Mouse (Mus musculus): ENCODE measurements around the gene Rbpj.

Gene Rbpj

DNA sequence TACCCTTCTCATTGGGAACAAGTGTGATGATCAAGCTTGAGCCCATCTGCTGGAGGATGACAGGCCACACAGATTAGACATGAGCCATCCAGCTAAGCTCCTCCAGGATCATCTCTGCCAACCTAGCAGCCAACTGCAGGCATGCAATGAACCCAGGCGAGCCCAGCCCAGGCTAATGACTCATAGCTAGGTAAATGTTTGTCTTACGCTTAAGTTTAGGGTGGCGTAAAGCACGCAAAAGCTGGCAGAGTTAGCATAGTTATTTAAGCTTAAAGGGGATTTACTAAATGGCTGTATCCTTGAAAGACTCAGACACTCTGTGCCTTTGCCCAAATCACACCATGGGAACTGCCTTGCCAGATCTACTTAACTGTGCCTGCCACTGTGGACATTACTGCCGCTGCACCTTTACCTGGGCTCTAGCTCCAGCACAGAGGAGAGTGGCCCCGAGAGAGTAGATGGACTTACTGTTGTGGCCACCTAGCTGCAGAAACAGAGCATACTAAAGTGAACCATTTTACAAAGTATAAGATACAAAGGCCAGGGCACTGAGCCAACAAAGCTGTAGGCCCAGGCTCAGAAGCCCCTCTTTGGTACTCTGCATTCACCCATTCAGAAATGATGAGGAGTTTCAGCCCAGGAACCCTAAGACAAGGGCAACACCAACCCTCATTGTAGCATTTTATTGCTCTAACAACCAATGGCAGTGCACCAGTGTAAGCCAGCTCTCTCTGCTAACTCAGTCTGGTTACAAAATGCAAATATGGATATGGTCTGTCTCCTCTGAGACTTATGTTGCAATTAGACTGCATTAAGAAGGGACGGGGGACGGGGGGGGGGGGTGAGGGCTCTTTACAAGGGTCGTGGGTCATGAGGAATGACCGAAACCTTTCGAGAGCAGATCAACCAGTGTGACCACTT, 2.6 kb upstream of the Rbpj start:
- CTCF ChIA-PET, result interaction anchor here in 2 of 4 experiments (0.5 to 0.6 kb wide), 2 partner anchors 23 to 40 kb away, joined by 3 to 4 read pairs; no protein-coding TSS in a partner anchor
- POLR2A ChIA-PET, result interaction anchor here in 3 of 4 experiments (0.5 to 3.1 kb wide), 10 partner anchors 8 to 208 kb away, joined by 3 to 8 read pairs (median 3); no protein-coding TSS in a partner anchor

DNA sequence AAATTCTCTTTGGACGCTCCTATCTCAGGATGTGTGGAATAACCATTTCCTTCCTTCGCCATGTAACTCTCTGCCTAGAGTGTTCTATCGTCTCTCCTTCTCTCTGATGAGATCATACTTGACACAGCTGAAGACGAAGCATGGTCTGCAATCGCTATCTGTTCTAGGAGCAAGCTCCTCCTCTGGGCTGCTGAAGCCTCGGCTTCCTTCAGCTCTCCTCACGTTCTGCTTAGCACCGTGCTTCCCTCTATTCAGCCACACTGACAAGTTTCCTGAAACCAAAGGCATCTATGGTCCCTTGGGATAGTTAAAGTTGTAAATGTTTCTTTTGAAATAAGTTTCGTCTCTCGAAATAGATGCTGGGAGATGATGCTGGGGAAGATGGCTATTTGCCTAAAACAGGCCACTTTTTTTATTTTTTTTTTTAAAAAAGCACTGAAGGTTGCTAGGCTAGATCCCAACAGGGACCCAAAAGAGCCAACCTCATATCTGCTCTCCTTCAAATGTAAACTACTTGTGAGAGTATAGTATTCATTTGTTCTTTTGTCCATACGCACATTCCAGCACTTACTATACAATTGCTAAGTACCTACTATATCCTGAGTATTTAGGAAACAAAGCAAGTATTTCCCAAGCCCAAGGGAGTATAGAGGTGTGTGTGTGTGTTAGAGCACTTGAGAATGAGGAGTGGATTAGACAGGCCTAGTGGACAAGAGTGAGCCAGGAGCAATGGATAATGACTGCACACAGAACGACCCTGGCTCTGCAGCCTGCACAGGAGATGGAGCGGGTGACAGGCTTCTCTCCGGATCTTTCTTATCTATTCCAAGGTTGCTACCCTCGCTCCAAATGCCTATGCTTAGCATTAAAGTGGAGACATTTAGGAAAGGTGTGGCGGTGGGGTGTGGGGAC, 726 bp downstream of the Rbpj start:
- ChIA-PET CTCF (no interaction called here), POLR2A (interaction anchor here (0.6 to 2.7 kb wide), 17 partner anchors 15 to 205 kb away, joined by 3 to 17 read pairs (median 3); no protein-coding TSS in a partner anchor)

DNA sequence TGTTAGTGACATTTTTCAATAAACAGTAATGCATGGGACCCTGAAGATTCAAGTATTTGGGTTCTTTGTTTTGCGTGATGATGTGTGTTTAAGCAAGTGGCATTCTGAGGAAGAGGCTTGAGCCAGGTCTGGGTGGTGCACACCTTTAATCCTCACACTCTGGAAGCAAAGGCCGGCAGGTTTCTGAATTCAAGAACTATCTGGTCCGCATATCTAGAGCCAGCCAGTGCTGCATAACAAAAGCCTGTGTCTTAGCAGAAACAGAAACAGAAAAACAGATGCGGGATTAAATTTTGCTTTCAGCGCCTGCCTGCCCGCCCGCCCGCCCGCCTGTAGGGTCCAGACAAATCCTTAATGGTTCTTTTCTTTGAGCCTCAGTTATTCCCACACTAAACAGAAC, 1.6 kb downstream of the Rbpj start:
- POLR2A ChIA-PET, result interaction anchor here in 2 of 4 experiments (1.2 to 1.5 kb wide), 2 partner anchors 42 to 84 kb away, joined by 3 read pairs; no protein-coding TSS in a partner anchor

DNA sequence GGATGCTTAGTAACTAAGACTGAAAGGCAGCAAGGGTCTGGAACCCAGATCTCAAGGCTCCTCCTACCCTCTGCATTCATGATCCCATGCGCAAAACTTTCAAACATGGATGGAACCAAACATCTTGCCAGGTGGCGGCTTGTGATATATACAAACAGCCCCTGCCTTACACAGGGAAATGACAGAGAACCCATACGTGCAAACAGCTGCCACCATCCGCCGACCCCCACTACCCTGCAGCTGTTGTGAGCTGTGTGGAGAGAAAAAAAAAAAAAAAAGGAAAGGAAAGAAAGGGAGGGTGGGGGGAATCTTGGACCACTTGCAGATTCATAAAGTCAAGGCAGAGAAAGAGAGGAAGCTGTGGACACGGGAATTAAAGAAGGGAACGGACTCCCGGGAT, 2.4 kb downstream of the Rbpj start:
- ChIA-PET CTCF (no interaction called here), POLR2A (interaction anchor here (0.6 to 7.0 kb wide), 10 partner anchors 16 to 89 kb away, joined by 3 to 58 read pairs (median 8); no protein-coding TSS in a partner anchor)

More for the DNA sequence above, 1.6 kb downstream of the Rbpj start:
- CTCF ChIA-PET, result no interaction called here

DNA sequence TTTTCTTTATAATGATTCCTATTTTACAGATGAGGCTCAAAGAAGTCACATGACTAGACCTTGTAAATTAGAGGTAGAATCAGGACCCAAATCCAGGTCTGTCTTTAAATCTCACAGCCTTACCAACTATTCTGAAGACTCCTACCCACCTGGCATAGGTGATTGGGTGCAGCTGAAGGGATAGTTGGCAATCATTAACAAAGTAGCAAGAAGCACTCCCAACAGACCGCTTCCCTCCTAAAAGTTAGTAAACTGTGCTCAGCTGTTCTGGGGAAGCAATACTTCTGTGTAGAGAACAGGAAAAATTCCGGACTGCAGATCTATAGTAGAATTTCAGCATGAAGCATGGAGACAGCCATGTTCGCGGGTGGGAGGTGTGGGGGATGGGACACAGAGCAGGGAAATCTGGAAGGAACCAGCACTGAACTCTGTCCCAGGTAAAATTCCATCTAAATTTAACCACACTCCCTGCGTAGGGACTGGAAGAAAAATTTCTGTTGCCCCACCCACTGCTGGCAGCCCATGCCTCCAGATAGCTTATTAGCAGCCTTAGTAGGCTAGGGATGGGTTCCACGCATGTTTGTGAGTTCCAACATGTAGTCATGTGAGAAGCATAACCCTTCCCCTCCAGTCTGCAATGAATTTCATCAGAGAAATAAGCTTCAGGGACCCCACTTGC, 3.3 kb downstream of the Rbpj start:
- POLR2A ChIA-PET, result interaction anchor here (0.6 to 7.0 kb wide), 47 partner anchors 8 to 202 kb away, joined by 3 to 58 read pairs (median 5); no protein-coding TSS in a partner anchor
- CTCF ChIA-PET, result interaction anchor here in 2 of 4 experiments (0.5 to 1.7 kb wide), 3 partner anchors 37 to 723 kb away, joined by 3 to 6 read pairs (median 4); no protein-coding TSS in a partner anchor

DNA sequence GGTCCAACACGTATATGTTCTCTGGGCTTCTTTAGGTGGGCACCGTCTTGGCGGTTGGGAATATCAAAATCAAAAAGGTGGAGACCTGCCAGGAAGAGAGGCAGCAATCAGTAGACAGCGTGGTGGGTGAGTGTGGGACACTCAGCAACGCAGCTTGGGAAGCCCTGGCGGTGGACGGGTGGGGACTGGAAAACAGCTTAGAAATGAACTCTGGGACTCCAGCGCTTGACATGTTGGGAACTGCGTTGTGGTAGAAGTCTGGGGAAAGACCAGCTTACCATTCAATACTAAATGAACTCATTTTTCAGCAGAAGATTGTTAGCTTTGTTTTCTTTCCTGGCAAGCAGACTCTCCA, 3.8 kb downstream of the Rbpj start:
- ChIA-PET POLR2A (interaction anchor here (0.6 to 7.0 kb wide), 53 partner anchors 9 to 205 kb away, joined by 3 to 58 read pairs (median 5); no protein-coding TSS in a partner anchor), CTCF (interaction anchor here (0.5 to 1.7 kb wide), 7 partner anchors 22 to 722 kb away, joined by 3 to 9 read pairs (median 4); no protein-coding TSS in a partner anchor)

DNA sequence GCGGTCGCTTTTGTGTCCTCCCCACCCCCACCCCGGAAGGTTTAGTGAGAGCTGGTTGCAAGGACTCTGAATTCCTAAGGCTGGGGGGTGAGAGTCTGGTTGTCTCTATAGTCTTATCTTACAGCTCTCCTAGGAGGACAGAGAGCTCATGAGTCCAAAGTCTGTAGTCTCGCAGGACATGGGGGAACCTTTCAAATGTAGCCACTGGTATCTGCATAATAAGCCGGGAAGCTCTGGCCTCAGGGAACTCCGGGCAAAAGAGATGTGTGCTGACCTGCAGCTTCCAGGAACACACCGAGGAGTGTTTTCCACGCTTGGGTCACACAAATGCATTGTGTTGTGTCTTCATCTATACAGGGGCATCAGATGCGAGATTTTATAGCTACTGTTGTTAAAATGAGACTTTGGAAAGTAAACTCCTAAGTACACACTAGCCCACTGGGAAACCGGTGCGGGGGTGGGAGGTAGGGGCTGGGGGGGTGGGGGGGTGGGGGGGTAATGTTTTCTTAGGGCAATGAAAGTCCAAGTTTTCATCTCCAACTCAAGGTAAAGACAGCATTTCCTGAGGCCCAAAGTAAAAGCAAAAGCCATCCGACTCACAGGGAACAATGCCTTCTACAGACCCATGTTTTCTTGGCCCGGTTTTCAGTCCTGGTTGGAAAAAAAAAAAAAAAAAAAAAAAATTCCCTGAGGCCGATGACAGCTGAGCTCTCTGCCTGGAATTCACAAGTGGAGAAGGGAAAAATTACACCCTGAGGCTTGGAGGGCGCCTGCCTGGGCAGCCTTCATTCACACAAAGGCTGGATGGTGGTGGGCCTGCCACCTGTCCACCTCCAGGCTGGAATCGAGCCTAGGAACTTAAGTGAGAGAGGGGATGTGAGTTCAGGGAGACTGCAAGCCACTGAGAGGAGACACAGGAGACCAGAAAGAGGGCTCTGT, 4.5 kb downstream of the Rbpj start:
- ChIA-PET POLR2A (interaction anchor here (0.5 to 7.0 kb wide), 61 partner anchors 7 to 204 kb away, joined by 3 to 58 read pairs (median 4); no protein-coding TSS in a partner anchor), CTCF (interaction anchor here (0.5 to 1.7 kb wide), 9 partner anchors 22 to 721 kb away, joined by 3 to 9 read pairs (median 4); no protein-coding TSS in a partner anchor)

DNA sequence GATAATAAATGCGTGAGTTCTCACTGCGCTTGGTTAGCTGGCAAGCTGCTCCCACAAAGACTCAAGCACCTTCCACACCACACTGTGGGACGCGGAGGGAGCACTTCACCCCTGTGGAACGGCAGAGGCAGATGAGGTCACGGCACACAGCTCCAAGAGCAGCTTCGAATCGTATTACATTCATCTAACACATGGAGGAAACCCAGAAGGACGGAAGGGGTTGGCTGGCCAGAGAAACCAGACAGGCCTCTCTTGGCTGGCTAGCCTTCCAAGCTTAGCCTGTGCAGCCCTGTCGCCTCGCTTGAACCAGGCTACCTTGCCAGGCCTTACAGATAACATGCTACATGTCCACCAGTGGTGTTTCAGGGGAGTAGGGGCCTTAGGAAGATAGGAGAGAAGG, 6.5 kb downstream of the Rbpj start:
- POLR2A ChIA-PET, result interaction anchor here in 3 of 4 experiments (0.7 to 7.0 kb wide), 11 partner anchors 15 to 121 kb away, joined by 3 to 58 read pairs (median 3); no protein-coding TSS in a partner anchor
- CTCF ChIA-PET, result no interaction called here

DNA sequence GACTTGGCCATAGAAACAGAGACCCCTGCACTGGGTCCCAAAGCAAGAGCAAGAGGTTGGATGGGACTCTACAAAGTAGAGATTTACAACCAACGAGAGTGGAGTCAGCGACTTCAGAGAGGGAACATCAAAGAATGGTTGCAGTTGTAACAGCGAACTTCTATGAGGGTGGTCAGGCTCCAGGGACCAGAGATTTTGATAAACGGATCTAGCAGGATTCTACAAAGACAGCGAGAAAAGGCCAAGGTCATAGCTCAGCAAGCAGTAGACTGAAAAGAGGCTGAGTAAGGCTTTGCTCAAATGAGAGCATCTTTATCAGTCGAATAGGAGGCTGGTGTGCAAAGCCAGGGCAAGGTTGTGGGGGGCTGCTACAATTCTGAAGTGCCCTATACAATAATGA, 13.2 kb downstream of the Rbpj start:
- CTCF ChIA-PET, result no interaction called here
- POLR2A ChIA-PET, result interaction anchor here in 1 of 4 experiments (0.7 to 1.0 kb wide), 3 partner anchors 30 to 87 kb away, joined by 3 read pairs; no protein-coding TSS in a partner anchor

DNA sequence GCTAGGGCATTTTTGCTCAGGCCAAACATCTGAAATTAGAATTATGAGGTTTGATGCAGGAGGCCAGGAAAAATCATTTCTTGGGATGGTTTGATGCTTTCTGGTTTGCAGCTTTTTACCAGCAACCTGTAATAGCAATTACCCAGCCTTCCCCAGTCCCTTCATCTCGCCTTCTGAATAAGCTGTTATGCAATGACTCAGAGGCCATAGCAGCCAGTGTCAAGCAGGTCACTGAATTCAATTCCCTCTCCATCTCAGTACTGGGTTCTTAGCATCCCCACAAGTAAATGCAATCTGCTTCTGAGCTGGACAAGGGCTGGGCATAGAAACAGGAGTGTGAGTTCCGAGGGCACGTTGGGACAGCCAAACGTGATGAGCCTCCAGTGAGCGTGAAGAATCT, 13.9 kb downstream of the Rbpj start:
- CTCF ChIA-PET, result no interaction called here

DNA sequence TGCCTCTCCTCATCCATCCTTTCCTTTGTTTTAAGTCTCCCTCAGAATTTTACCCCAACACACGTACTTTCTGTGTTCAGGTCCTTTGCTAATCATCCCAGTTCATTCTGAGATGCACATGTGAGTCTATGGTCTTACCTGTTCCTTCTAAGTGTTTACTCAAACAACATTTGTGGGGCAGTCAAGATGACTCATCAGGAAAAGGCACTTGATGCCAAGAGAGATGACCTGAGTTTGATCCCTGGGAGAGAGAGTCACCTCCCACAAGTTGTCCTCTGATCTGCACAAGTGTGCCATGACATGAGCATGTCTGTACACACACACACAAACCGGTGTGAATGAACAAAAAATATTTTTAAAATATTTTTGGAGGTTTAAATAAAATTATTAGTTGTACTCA, 15.1 kb downstream of the Rbpj start:
- ChIA-PET POLR2A (no interaction called here), CTCF (no interaction called here)

More for the DNA sequence above, 13.9 kb downstream of the Rbpj start:
- POLR2A ChIA-PET, result interaction anchor here in 1 of 4 experiments (1.0 kb wide), 2 partner anchors 29 to 49 kb away, joined by 3 read pairs; no protein-coding TSS in a partner anchor

DNA sequence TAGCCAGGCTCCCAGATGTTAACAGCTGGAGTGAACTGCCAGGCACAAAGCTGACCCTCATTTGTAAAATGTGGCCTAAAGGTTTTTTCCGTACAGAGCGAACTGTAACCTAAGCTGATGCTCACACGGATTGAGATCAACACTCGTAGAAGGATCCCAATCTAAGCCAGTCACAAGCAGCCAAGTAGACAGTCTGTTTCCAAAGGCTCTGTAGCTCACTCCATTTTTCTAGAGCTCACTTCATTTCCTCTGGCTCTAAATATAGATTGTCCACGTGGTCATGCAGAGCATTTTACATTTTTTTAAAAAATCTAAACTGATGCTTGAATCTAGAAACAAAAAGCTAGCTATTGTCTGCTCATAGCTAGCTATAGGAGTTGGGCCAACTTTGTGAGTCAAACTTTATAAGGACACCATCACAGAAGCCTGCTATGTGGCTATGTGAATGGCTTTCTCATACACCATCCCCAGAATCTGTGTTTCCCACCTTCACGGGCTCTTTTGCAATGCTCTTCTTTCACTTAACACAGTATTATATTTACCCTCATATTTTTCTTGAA, 19.2 kb downstream of the Rbpj start:
- CTCF ChIA-PET, result no interaction called here

DNA sequence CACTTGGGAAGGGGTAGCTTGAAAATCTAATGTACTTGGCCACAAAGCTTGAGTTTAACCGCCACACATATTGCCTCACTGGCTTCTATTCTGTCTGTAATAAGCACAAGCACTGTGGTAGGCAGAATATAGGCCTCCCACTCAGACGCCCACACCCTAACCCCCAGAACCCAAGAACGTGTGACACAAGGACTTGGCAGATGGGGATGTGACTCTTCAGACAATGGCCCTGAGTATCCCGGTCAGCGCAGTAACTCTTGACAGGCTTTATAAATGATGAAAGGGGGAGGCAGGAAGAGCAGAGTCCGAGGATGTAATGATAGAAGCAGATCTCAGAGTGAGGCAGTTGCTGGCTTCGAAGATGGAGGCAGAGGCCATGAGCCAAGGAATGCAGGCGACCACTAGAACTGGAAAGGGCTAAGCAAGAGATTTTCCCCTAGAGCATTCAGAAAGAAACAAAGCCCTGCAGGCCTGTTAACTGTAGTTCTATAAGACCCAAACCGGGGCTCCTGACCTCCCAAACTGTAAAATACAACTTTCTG, 20.1 kb downstream of the Rbpj start:
- CTCF ChIA-PET, result no interaction called here
- POLR2A ChIA-PET, result interaction anchor here in 3 of 4 experiments (1.5 to 2.9 kb wide), 5 partner anchors 15 to 80 kb away, joined by 5 to 12 read pairs (median 9); no protein-coding TSS in a partner anchor

More for the DNA sequence above, 19.2 kb downstream of the Rbpj start:
- POLR2A ChIA-PET, result interaction anchor here in 1 of 4 experiments (0.6 to 1.0 kb wide), 2 partner anchors 90 to 91 kb away, joined by 3 read pairs; no protein-coding TSS in a partner anchor

DNA sequence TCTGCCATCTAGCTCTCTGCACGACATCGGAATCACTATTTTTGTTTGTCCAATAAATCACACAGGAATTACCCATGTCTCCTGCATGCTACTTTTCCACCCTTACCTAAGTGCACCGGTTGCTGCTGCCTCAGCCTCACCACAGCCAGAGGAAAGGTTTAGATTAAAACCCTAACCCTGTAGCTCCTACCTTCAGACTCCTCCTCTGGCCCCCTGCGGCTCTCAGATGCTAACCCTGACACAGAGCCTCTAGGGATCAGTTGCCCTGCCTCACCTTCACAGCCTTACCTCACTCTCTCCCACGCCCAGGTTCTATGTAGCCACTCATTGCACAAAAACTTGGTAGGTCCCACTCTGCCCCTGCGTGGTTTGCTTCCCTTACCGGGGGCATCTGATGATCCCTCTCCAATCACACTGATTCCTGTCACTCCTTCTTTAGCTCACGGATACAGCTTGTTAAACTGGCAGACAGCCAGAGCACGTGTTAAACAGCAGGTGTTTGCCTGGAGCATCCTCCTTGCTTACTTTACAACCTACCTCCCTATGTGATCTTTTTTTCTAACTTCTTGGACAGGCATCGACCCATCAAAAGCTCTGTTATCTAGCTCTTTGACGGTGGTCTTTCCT, 21.1 kb downstream of the Rbpj start:
- CTCF ChIA-PET, result interaction anchor here in 2 of 4 experiments (0.5 to 0.9 kb wide), 3 partner anchors 107 to 1552 kb away, joined by 3 to 4 read pairs (median 3); no protein-coding TSS in a partner anchor

DNA sequence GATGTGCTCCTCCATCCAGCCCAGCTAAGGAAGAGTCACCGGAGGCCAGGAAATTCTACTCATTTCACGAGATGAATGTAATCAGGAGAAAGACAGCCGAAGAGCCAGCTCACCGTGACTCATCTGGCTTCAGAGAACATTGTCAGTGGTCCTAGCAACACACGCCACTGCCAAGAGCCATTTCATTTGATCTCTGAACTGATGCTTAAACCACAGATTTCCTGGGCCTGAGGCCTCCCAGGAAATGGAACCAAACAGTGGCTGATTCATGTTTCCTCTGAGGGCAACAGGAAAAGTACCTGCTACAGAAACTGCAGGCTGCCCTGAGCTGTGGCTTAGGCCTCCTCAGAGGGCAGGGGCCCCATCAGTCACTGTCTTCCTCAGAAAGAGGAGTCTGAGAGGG, 24.7 kb downstream of the Rbpj start:
- POLR2A ChIA-PET, result interaction anchor here in 2 of 4 experiments (0.6 to 1.9 kb wide), 2 partner anchors 17 to 18 kb away, joined by 4 to 5 read pairs; no protein-coding TSS in a partner anchor
- CTCF ChIA-PET, result no interaction called here

More for the DNA sequence above, 21.1 kb downstream of the Rbpj start:
- POLR2A ChIA-PET, result interaction anchor here (0.5 to 2.9 kb wide), 28 partner anchors 9 to 1373 kb away, joined by 3 to 12 read pairs (median 4); partner anchors contain the start of gene Rbpj (in 1 of the 4)
